Mouse (Mus musculus) olfactory bulb, adult 2 months (tissue): Measurements from ENCODE around the gene Hsd17b3. TPM values are rescaled to one million over a fixed set of nuclear protein-coding genes. Genes with fewer than 3 reads are reported as not detected.

Experiments
- H3K27ac ChIP-seq: fragments of 200-500 bp; 2 replicates; pipeline ENCODE4 v1.5.1; 2012; ENCODE audit warnings: low read depth, low read length; ENCODE audit not compliant: insufficient read depth
- H3K4me1 ChIP-seq: fragments of 200-500 bp; 2 replicates; pipeline ENCODE4 v1.6.1; 2012; ENCODE audit warnings: low read length; ENCODE audit not compliant: control insufficient read depth, insufficient read depth
- H3K4me3 ChIP-seq: fragments of 200-500 bp; 2 replicates; pipeline ENCODE4 v1.5.1; 2012; ENCODE audit warnings: mild to moderate bottlenecking, low read depth, low read length, moderate library complexity; ENCODE audit not compliant: insufficient read depth
- CTCF ChIP-seq: fragments of 200-500 bp; IDR thresholded peaks from 2 replicates; pipeline ENCODE4 v1.5.1; 2012; ENCODE audit warnings: low read depth, mild to moderate bottlenecking, low read length, moderate library complexity; ENCODE audit not compliant: insufficient read depth
- POLR2A ChIP-seq: fragments of 200-500 bp; IDR thresholded peaks from 2 replicates; pipeline ENCODE4 v1.6.1; 2012; ENCODE audit warnings: mild to moderate bottlenecking, low read depth, low read length, moderate library complexity; ENCODE audit not compliant: insufficient read depth
- WGBS: fragments of 180-500 bp; shearing (Covaris S2); methylation state at CpG from one replicate; pipeline ENCODE4 v1.1.7; 2018; 5-methylcytosine and 5-hydroxymethylcytosine counted together
- polyA plus RNA-seq: library from polyadenylated mRNA; stranded (reverse); fragments of >200 nt; gene quantifications from 2 replicates; pipeline ENCODE4 v1.2.4, GENCODE M21; 2012; ENCODE audit warnings: low replicate concordance; ENCODE audit not compliant: missing spikeins, insufficient read depth, insufficient read length

Hsd17b3 gene
- polyA plus RNA-seq = not detected in 2 replicates

- 84% methylated on average over 4 of the region's 4 CpGs for WGBS
- H3K4me3 ChIP-seq = no peak within 1 kb of the TSS
- no peaks in the 10 kb centered on the region for H3K4me1 ChIP-seq
- no peak for TF ChIP-seq POLR2A
- TF ChIP-seq CTCF = no peak
- no peak within 1 kb of the TSS for H3K27ac ChIP-seq
Observed at GRCm38 (mm10) chr13:64089130-64089529, at the start of gene Hsd17b3. Hsd17b3 (minus strand) TSS chr13:64089230.

- no peak overlapping the region for H3K27ac ChIP-seq
- peak overlapping the region; percentile 46; the same call in 1 of the 2 replicates for H3K4me3 ChIP-seq
- H3K4me1 ChIP-seq = peaks cover 3% of the 10 kb centered on the region; the same call in 1 of the 2 replicates
- WGBS = 36% methylated on average over 15 of the region's 15 CpGs
- TF ChIP-seq CTCF (no peak), POLR2A (no peak)
Observed at GRCm38 (mm10) chr13:64129616-64130375, 40.8 kb upstream of the Hsd17b3 start.

- 8% methylated on average over 44 of the region's 44 CpGs for WGBS
- H3K4me3 ChIP-seq = peak within 1 kb of the TSS; percentile 46
- no peak within 1 kb of the TSS for H3K27ac ChIP-seq
- no peak for TF ChIP-seq CTCF
- no peak for TF ChIP-seq POLR2A
- H3K4me1 ChIP-seq = peaks cover 3% of the 10 kb centered on the region; the same call in 1 of the 2 replicates
Observed at GRCm38 (mm10) chr13:64128858-64129615, 40.0 kb upstream of the Hsd17b3 start, which contains the start of gene Slc35d2. Slc35d2 (minus strand) TSS chr13:64129368.

GRCm38 (mm10) chr13:64126316-64126715 is 37.3 kb upstream of the Hsd17b3 start:
- Histone ChIP-seq H3K4me1 (peaks cover 3% of the 10 kb centered on the region; the same call in 1 of the 2 replicates), H3K27ac (no peak overlapping the region), H3K4me3 (no peak overlapping the region)
- TF ChIP-seq POLR2A (no peak), CTCF (no peak)
- 74% methylated on average over 4 of the region's 4 CpGs for WGBS

- no peak overlapping the region for H3K27ac ChIP-seq
- no peak for TF ChIP-seq POLR2A
- no peak for TF ChIP-seq CTCF
- 96% methylated on average over 6 of the region's 6 CpGs for WGBS
- peaks cover 3% of the 10 kb centered on the region; the same call in 1 of the 2 replicates for H3K4me1 ChIP-seq
- H3K4me3 ChIP-seq = no peak overlapping the region
Observed at GRCm38 (mm10) chr13:64124886-64125285, 35.9 kb upstream of the Hsd17b3 start.

GRCm38 (mm10) chr13:64123491-64124188 is 34.6 kb upstream of the Hsd17b3 start:
- Histone ChIP-seq H3K27ac (no peak overlapping the region), H3K4me1 (no peaks in the 10 kb centered on the region), H3K4me3 (no peak overlapping the region)
- WGBS = 36% methylated on average over 6 of the region's 6 CpGs
- no peak for TF ChIP-seq CTCF
- no peak for TF ChIP-seq POLR2A

- no peaks in the 10 kb centered on the region for H3K4me1 ChIP-seq
- H3K4me3 ChIP-seq = no peak overlapping the region
- 85% methylated on average over 4 of the region's 4 CpGs for WGBS
- TF ChIP-seq CTCF (no peak), POLR2A (no peak)
- H3K27ac ChIP-seq = no peak overlapping the region
Observed at GRCm38 (mm10) chr13:64120760-64121159, 31.7 kb upstream of the Hsd17b3 start.

- no peak overlapping the region for H3K4me3 ChIP-seq
- no peak overlapping the region for H3K27ac ChIP-seq
- WGBS = 60% methylated on average over 2 of the region's 2 CpGs
- TF ChIP-seq CTCF (no peak), POLR2A (no peak)
- H3K4me1 ChIP-seq = no peaks in the 10 kb centered on the region
Observed at GRCm38 (mm10) chr13:64117442-64117841, 28.4 kb upstream of the Hsd17b3 start.

- Histone ChIP-seq H3K4me3 (no peak overlapping the region), H3K4me1 (no peaks in the 10 kb centered on the region), H3K27ac (no peak overlapping the region)
- WGBS = 93% methylated on average over 1 of the region's 1 CpGs
- TF ChIP-seq POLR2A (no peak), CTCF (no peak)
Observed at GRCm38 (mm10) chr13:64110421-64110820, 21.4 kb upstream of the Hsd17b3 start.
